Mouse (Mus musculus): ENCODE results near the gene Gm45623. TPM values are rescaled to one million over a fixed set of nuclear protein-coding genes. Genes with fewer than 3 reads are reported as not detected.
A peak's percentile ranks its signal among the peaks of the same experiment; 100 is the strongest.

The Gm45623 gene
- polyA plus RNA-seq, 1 experiment from 2014 or later: 0.37 TPM

- Histone ChIP-seq H3K27ac (no peak overlapping the region), H3K9me3 (replicated peaks) (no peaks in the 10 kb centered on the region), H3K27me3 (no peaks in the 10 kb centered on the region), H3K4me1 (peaks cover 50% of the 10 kb centered on the region), H3K9ac (0 out of 2 replicates have a peak overlapping the region, but pooled peaks have one; percentile 8), H3K36me3 (ENCODE audit: poor library complexity, severe bottlenecking) (peaks cover 32% of the 10 kb centered on the region), H3K4me2 (no peak overlapping the region), H3K4me3 (no peak overlapping the region)
- WGBS: 66% methylated on average over 4 of the region's 4 CpGs
- ATAC-seq: no peak
Measured at GRCm38 (mm10) chr13:56707606-56708005, 46.0 kb downstream of the Gm45623 start.

- Histone ChIP-seq H3K27me3 (no peaks in the 10 kb centered on the region), H3K4me2 (no peak overlapping the region), H3K4me1 (peaks cover 55% of the 10 kb centered on the region), H3K36me3 (ENCODE audit: poor library complexity, severe bottlenecking) (peaks cover 27% of the 10 kb centered on the region), H3K9ac (no peak overlapping the region), H3K27ac (no peak overlapping the region), H3K9me3 (replicated peaks) (no peaks in the 10 kb centered on the region), H3K4me3 (no peak overlapping the region)
- 95% methylated on average over 4 of the region's 4 CpGs for WGBS
- ATAC-seq: no peak
Measured at GRCm38 (mm10) chr13:56707111-56707510, 46.5 kb downstream of the Gm45623 start.

- Histone ChIP-seq H3K4me1 (peaks cover 49% of the 10 kb centered on the region), H3K4me2 (peak overlapping the region; percentile 81), H3K27me3 (no peaks in the 10 kb centered on the region), H3K9ac (peak overlapping the region; percentile 95), H3K36me3 (ENCODE audit: poor library complexity, severe bottlenecking) (peaks cover 19% of the 10 kb centered on the region), H3K4me3 (peak overlapping the region; percentile 80), H3K27ac (no peak overlapping the region), H3K9me3 (replicated peaks) (no peaks in the 10 kb centered on the region)
- 71% methylated on average over 2 of the region's 2 CpGs for WGBS
- no peak for ATAC-seq
Measured at GRCm38 (mm10) chr13:56704596-56704995, 49.0 kb downstream of the Gm45623 start.

- Histone ChIP-seq H3K27me3 (no peaks in the 10 kb centered on the region), H3K4me2 (peak overlapping the region; percentile 81), H3K4me1 (peaks cover 46% of the 10 kb centered on the region), H3K27ac (peak overlapping the region; percentile 98), H3K9ac (peak overlapping the region; percentile 95), H3K9me3 (replicated peaks) (no peaks in the 10 kb centered on the region), H3K36me3 (ENCODE audit: poor library complexity, severe bottlenecking) (peaks cover 12% of the 10 kb centered on the region), H3K4me3 (peak overlapping the region; percentile 80)
- ATAC-seq: peak; percentile 7
- WGBS: 0% methylated on average over 11 of the region's 11 CpGs
Measured at GRCm38 (mm10) chr13:56703871-56704321, 49.7 kb downstream of the Gm45623 start.

GRCm38 (mm10) chr13:56703222-56703870 is 50.3 kb downstream of the Gm45623 start:
- Histone ChIP-seq H3K27ac (peak overlapping the region; percentile 98), H3K4me1 (peaks cover 52% of the 10 kb centered on the region), H3K9ac (peak overlapping the region; percentile 95), H3K4me2 (peak overlapping the region; percentile 81), H3K9me3 (replicated peaks) (no peaks in the 10 kb centered on the region), H3K36me3 (ENCODE audit: poor library complexity, severe bottlenecking) (peaks cover 8% of the 10 kb centered on the region; the same call in 1 of the 2 replicates), H3K4me3 (peak overlapping the region; percentile 80), H3K27me3 (no peaks in the 10 kb centered on the region)
- peak; percentile 70 for ATAC-seq
- under 1% methylated on average over 47 of the region's 80 CpGs for WGBS

- Histone ChIP-seq H3K4me3 (peak within 1 kb of the TSS; percentile 80), H3K27me3 (no peaks in the 10 kb centered on the region), H3K4me2 (peak within 1 kb of the TSS; percentile 81), H3K36me3 (ENCODE audit: poor library complexity, severe bottlenecking) (peaks cover 7% of the 10 kb centered on the region; the same call in 1 of the 2 replicates), H3K9me3 (replicated peaks) (no peaks in the 10 kb centered on the region), H3K27ac (peak within 1 kb of the TSS; percentile 98), H3K4me1 (peaks cover 54% of the 10 kb centered on the region), H3K9ac (peak within 1 kb of the TSS; percentile 95)
- WGBS: 3% methylated on average over 56 of the region's 62 CpGs
- peak; percentile 83 for ATAC-seq
Measured at GRCm38 (mm10) chr13:56702469-56703221, 51.0 kb downstream of the Gm45623 start, which contains the start of gene Smad5. TSS of gene Smad5 (plus strand) at chr13:56703010.

Other genes with a start within 250 kb of the Gm45623 start
- 1.8 and 1.9 TPM in 2 replicates for gene Fbxl21, start 231.4 kb downstream of the Gm45623 start, polyA plus RNA-seq (2015; fragmentation: Nextera tagmentation; extraction: Ambion mirVana)
- not detected in 2 replicates for gene Lect2, start 205.3 kb downstream of the Gm45623 start, polyA plus RNA-seq (2015; fragmentation: Nextera tagmentation; extraction: Ambion mirVana)
- gene Tgfbi, start 144.3 kb downstream of the Gm45623 start, polyA plus RNA-seq (2015; fragmentation: Nextera tagmentation; extraction: Ambion mirVana): 4.8 and 6.9 TPM in 2 replicates
- gene Smad5, start 50.8 kb downstream of the Gm45623 start, polyA plus RNA-seq (2015; fragmentation: Nextera tagmentation; extraction: Ambion mirVana): 32.0 and 36.8 TPM in 2 replicates
- gene Trpc7, start 142.2 kb upstream of the Gm45623 start, polyA plus RNA-seq (2015; fragmentation: Nextera tagmentation; extraction: Ambion mirVana): 1.3 and 1.7 TPM in 2 replicates

Data from forebrain, embryonic 13.5 days (tissue).